Comparison of ENCODE assay signal across 8 mouse cellular contexts in genomic region chr5:125393622-125394603, GRCm38 (mm10). TPM values are rescaled to one million over a fixed set of nuclear protein-coding genes. Genes with fewer than 3 reads are reported as not detected.
DNase-seq lines count a peak whose midpoint lies in the region; ATAC-seq and TF ChIP-seq lines count a peak whose summit lies in the region.

No protein-coding gene starts in this region.

- peaks cover 22% of the 10 kb centered on the region for H3K27me3 ChIP-seq in erythroblast, embryonic 14.5 days (ENCODE audit: control insufficient read depth)
- no peaks in the 10 kb centered on the region for H3K27me3 ChIP-seq in heart, embryonic 16.5 days (ENCODE audit: control insufficient read depth, insufficient read depth, low read length)
- H3K27me3 ChIP-seq in liver, embryonic 16.5 days (ENCODE audit: control insufficient read depth, insufficient read depth, low read depth, low read length), result peaks cover 5% of the 10 kb centered on the region
- no peaks in the 10 kb centered on the region for H3K27me3 ChIP-seq in neural tube, embryonic 14.5 days (ENCODE audit: control insufficient read depth, insufficient read depth, low read length)

- peak overlapping the region; percentile 79 for H3K9ac ChIP-seq in heart, embryonic 16.5 days (ENCODE audit: low read length)
- peak overlapping the region; percentile 63 for H3K9ac ChIP-seq in liver, embryonic 16.5 days (ENCODE audit: low read depth, low read length)
- peak overlapping the region; percentile 41 for H3K9ac ChIP-seq in neural tube, embryonic 14.5 days (replicated peaks; ENCODE audit: low read depth, low read length)

- no peak for TF ChIP-seq POLR2A in bone marrow, adult 2 months (IDR thresholded peaks at IDR 0.05; ENCODE audit: borderline replicate concordance, control insufficient read depth, low read depth, low read length)

- ATAC-seq in heart, embryonic 16.5 days (replicated peaks; ENCODE audit: extremely low read depth, insufficient read depth, low FRiP score), result peak; percentile 23; the same call in 1 of the 2 replicates
- ATAC-seq in liver, embryonic 16.5 days (ENCODE audit: low read depth), result no peak
- ATAC-seq in neural tube, embryonic 14.5 days (ENCODE audit: low read depth), result peak; percentile 62

- peaks cover 2% of the 10 kb centered on the region for H3K36me3 ChIP-seq in erythroblast, embryonic 14.5 days (ENCODE audit: control insufficient read depth)
- H3K36me3 ChIP-seq in heart, embryonic 16.5 days (ENCODE audit: control insufficient read depth, insufficient read depth), result no peaks in the 10 kb centered on the region
- H3K36me3 ChIP-seq in liver, embryonic 16.5 days (ENCODE audit: control insufficient read depth, insufficient read depth), result no peaks in the 10 kb centered on the region
- no peaks in the 10 kb centered on the region for H3K36me3 ChIP-seq in neural tube, embryonic 14.5 days (ENCODE audit: control insufficient read depth, insufficient read depth, low read length)

- no peaks in the 10 kb centered on the region for H3K9me3 ChIP-seq in erythroblast, embryonic 14.5 days (ENCODE audit: control insufficient read depth, low read length)
- H3K9me3 ChIP-seq in heart, embryonic 16.5 days (replicated peaks; ENCODE audit: control insufficient read depth, low read length), result no peaks in the 10 kb centered on the region
- no peaks in the 10 kb centered on the region for H3K9me3 ChIP-seq in liver, embryonic 16.5 days (replicated peaks; ENCODE audit: control insufficient read depth, low read length)
- H3K9me3 ChIP-seq in neural tube, embryonic 14.5 days (ENCODE audit: control insufficient read depth, low read length), result no peaks in the 10 kb centered on the region

- peak overlapping the region; percentile 73 for H3K4me2 ChIP-seq in heart, embryonic 16.5 days (ENCODE audit: low read depth, low read length)
- H3K4me2 ChIP-seq in liver, embryonic 16.5 days (ENCODE audit: low read depth, low read length), result peak overlapping the region; percentile 69
- H3K4me2 ChIP-seq in neural tube, embryonic 14.5 days (ENCODE audit: low read depth, low read length), result peak overlapping the region; percentile 50

- peak; percentile 92 for DNase-seq in CD4-positive, CD25-positive, alpha-beta regulatory T cell, adult 2 months (ENCODE audit: low read depth, low spot score)
- peak; percentile 89 for DNase-seq in kidney, postnatal 14 days
- DNase-seq in testis, postnatal 14 days (ENCODE audit: low spot score), result peak; percentile 74

- H3K4me1 ChIP-seq in bone marrow, adult 2 months (ENCODE audit: control insufficient read depth, insufficient read depth, low read length), result peaks cover 1% of the 10 kb centered on the region; the same call in 1 of the 2 replicates
- H3K4me1 ChIP-seq in erythroblast, embryonic 14.5 days (ENCODE audit: control insufficient read depth), result peaks cover 43% of the 10 kb centered on the region
- peaks cover 39% of the 10 kb centered on the region for H3K4me1 ChIP-seq in heart, embryonic 16.5 days (ENCODE audit: control insufficient read depth, insufficient read depth, low read length)
- H3K4me1 ChIP-seq in liver, embryonic 16.5 days (ENCODE audit: control insufficient read depth, low read depth, low read length), result peaks cover 41% of the 10 kb centered on the region
- H3K4me1 ChIP-seq in neural tube, embryonic 14.5 days (ENCODE audit: control insufficient read depth, insufficient read depth, low read length), result peaks cover 20% of the 10 kb centered on the region; the same call in 1 of the 2 replicates

- TF ChIP-seq CTCF in bone marrow, adult 2 months (IDR thresholded peaks at IDR 0.05; ENCODE audit: control insufficient read depth, insufficient read depth, low read length), result no peak

- WGBS in bone marrow, adult 2 months, result 6% methylated on average over 23 of the region's 25 CpGs
- WGBS in heart, embryonic 16.5 days, result 17% methylated on average over 21 of the region's 25 CpGs
- 12% methylated on average over 20 of the region's 25 CpGs for WGBS in liver, embryonic 16.5 days (ENCODE audit: insufficient replicate concordance)
- 9% methylated on average over 20 of the region's 25 CpGs for WGBS in neural tube, embryonic 14.5 days

- H3K4me3 ChIP-seq in bone marrow, adult 2 months (replicated peaks; ENCODE audit: control insufficient read depth, low read depth, low read length), result peak overlapping the region; percentile 68
- H3K4me3 ChIP-seq in erythroblast, embryonic 14.5 days (replicated peaks), result peak overlapping the region; percentile 74
- H3K4me3 ChIP-seq in heart, embryonic 16.5 days (ENCODE audit: low read length), result peak overlapping the region; percentile 48
- H3K4me3 ChIP-seq in liver, embryonic 16.5 days (ENCODE audit: low read depth, low read length), result peak overlapping the region; percentile 66
- H3K4me3 ChIP-seq in neural tube, embryonic 14.5 days (ENCODE audit: low read depth, low read length), result peak overlapping the region; percentile 20; the same call in 1 of the 2 replicates

- H3K27ac ChIP-seq in bone marrow, adult 2 months (ENCODE audit: control insufficient read depth, insufficient read depth, low read depth, low read length, poor library complexity), result peak overlapping the region; percentile 88
- H3K27ac ChIP-seq in heart, embryonic 16.5 days (ENCODE audit: low read length), result peak overlapping the region; percentile 96
- peak overlapping the region; percentile 98 for H3K27ac ChIP-seq in liver, embryonic 16.5 days (ENCODE audit: low read length)
- H3K27ac ChIP-seq in neural tube, embryonic 14.5 days (ENCODE audit: low read depth, low read length), result peak overlapping the region; percentile 95

RNA-seq across cellular contexts. Expression of gene Ubc, which starts 3.9 kb away (rescaled TPM):
- 98.4 and 168 TPM in 2 replicates for polyA plus RNA-seq in bone marrow, adult 2 months (2011; ENCODE audit: insufficient read depth, insufficient read length, low replicate concordance, missing spikeins)
- polyA plus RNA-seq in erythroblast, embryonic 14.5 days (2012), result 17.4 and 56.1 TPM in 2 replicates
- 928 and 945 TPM in 2 replicates for polyA plus RNA-seq in heart, embryonic 16.5 days (2015; fragmentation: Nextera tagmentation; extraction: Ambion mirVana)
- 573 and 608 TPM in 2 replicates for polyA plus RNA-seq in liver, embryonic 16.5 days (2015; fragmentation: Nextera tagmentation; extraction: Ambion mirVana)
- 1,368 and 1,388 TPM in 2 replicates for polyA plus RNA-seq in neural tube, embryonic 14.5 days (2014; fragmentation: Nextera tagmentation; extraction: Ambion mirVana)

RNA-seq across cellular contexts. Expression of gene Gm10382, which starts 4.8 kb away (rescaled TPM):
- not detected in 2 replicates for polyA plus RNA-seq in bone marrow, adult 2 months (2011; ENCODE audit: insufficient read depth, insufficient read length, low replicate concordance, missing spikeins)
- polyA plus RNA-seq in erythroblast, embryonic 14.5 days (2012), result 0.06 TPM in 1 of 2 replicates, not detected in the other
- polyA plus RNA-seq in heart, embryonic 16.5 days (2015; fragmentation: Nextera tagmentation; extraction: Ambion mirVana), result 0.27 and 0.30 TPM in 2 replicates
- 0.18 and 0.27 TPM in 2 replicates for polyA plus RNA-seq in liver, embryonic 16.5 days (2015; fragmentation: Nextera tagmentation; extraction: Ambion mirVana)
- 0.28 and 0.50 TPM in 2 replicates for polyA plus RNA-seq in neural tube, embryonic 14.5 days (2014; fragmentation: Nextera tagmentation; extraction: Ambion mirVana)

RNA-seq across cellular contexts. Expression of gene Dhx37, which starts 40.0 kb away (rescaled TPM):
- 12.3 and 36.6 TPM in 2 replicates for polyA plus RNA-seq in bone marrow, adult 2 months (2011; ENCODE audit: insufficient read depth, insufficient read length, low replicate concordance, missing spikeins)
- polyA plus RNA-seq in erythroblast, embryonic 14.5 days (2012), result 0.95 and 1.0 TPM in 2 replicates
- 8.5 and 10.5 TPM in 2 replicates for polyA plus RNA-seq in heart, embryonic 16.5 days (2015; fragmentation: Nextera tagmentation; extraction: Ambion mirVana)
- polyA plus RNA-seq in liver, embryonic 16.5 days (2015; fragmentation: Nextera tagmentation; extraction: Ambion mirVana), result 4.0 and 4.2 TPM in 2 replicates
- polyA plus RNA-seq in neural tube, embryonic 14.5 days (2014; fragmentation: Nextera tagmentation; extraction: Ambion mirVana), result 8.5 and 8.6 TPM in 2 replicates

RNA-seq across cellular contexts. Expression of gene Bri3bp, which starts 47.5 kb away (rescaled TPM):
- polyA plus RNA-seq in bone marrow, adult 2 months (2011; ENCODE audit: insufficient read depth, insufficient read length, low replicate concordance, missing spikeins), result 4.1 and 9.4 TPM in 2 replicates
- 0.16 and 0.38 TPM in 2 replicates for polyA plus RNA-seq in erythroblast, embryonic 14.5 days (2012)
- 44.1 and 45.2 TPM in 2 replicates for polyA plus RNA-seq in heart, embryonic 16.5 days (2015; fragmentation: Nextera tagmentation; extraction: Ambion mirVana)
- polyA plus RNA-seq in liver, embryonic 16.5 days (2015; fragmentation: Nextera tagmentation; extraction: Ambion mirVana), result 18.4 and 20.3 TPM in 2 replicates
- polyA plus RNA-seq in neural tube, embryonic 14.5 days (2014; fragmentation: Nextera tagmentation; extraction: Ambion mirVana), result 34.5 and 40.5 TPM in 2 replicates

RNA-seq across cellular contexts. Expression of gene Scarb1, which starts 53.0 kb away (rescaled TPM):
- 24.6 and 26.9 TPM in 2 replicates for polyA plus RNA-seq in bone marrow, adult 2 months (2011; ENCODE audit: insufficient read depth, insufficient read length, low replicate concordance, missing spikeins)
- 7.0 and 10.9 TPM in 2 replicates for polyA plus RNA-seq in erythroblast, embryonic 14.5 days (2012)
- 72.9 and 75.5 TPM in 2 replicates for polyA plus RNA-seq in heart, embryonic 16.5 days (2015; fragmentation: Nextera tagmentation; extraction: Ambion mirVana)
- 78.3 and 89.5 TPM in 2 replicates for polyA plus RNA-seq in liver, embryonic 16.5 days (2015; fragmentation: Nextera tagmentation; extraction: Ambion mirVana)
- 33.7 and 36.9 TPM in 2 replicates for polyA plus RNA-seq in neural tube, embryonic 14.5 days (2014; fragmentation: Nextera tagmentation; extraction: Ambion mirVana)

Comparison
In these comparisons a context has a peak if more than half of its experiments do, and no peak if none do; other contexts are left out.
1. H3K4me3 ChIP-seq: peak in every context shown above with its lines; median percentile 74 in erythroblast, embryonic 14.5 days; 68 in bone marrow, adult 2 months; 66 in liver, embryonic 16.5 days; 48 in heart, embryonic 16.5 days; 20 in neural tube, embryonic 14.5 days.